Mouse (Mus musculus) MEL-GATA-1-ER (cell line): ENCODE data around the gene Dgkq.

ENCODE experiments used
- DNase-seq: peaks from one replicate; pipeline ENCODE4 v3.0.0-alpha.2; 2012; ENCODE audit warnings: low read depth; ENCODE audit errors: extremely low read depth

Dgkq gene

GRCm38 (mm10) chr5:108668977-108669936 is at the start of gene Dgkq:
Gene Dgkq (minus strand): TSS chr5:108669672.
- peak; percentile 62 for DNase-seq

- no peak for DNase-seq
These were observed 48.6 kb upstream of the Dgkq start for GRCm38 (mm10) chr5:108718051-108718450.

- DNase-seq: no peak
These were observed 46.5 kb upstream of the Dgkq start for GRCm38 (mm10) chr5:108715974-108716373.

GRCm38 (mm10) chr5:108714149-108714548 is 44.7 kb upstream of the Dgkq start:
- no peak for DNase-seq

- no peak for DNase-seq
These were observed 44.2 kb upstream of the Dgkq start for GRCm38 (mm10) chr5:108713691-108714090.

GRCm38 (mm10) chr5:108713096-108713495 is 43.6 kb upstream of the Dgkq start:
- DNase-seq: no peak

- DNase-seq: no peak
These were observed 42.5 kb upstream of the Dgkq start for GRCm38 (mm10) chr5:108711968-108712367.

GRCm38 (mm10) chr5:108708981-108709731 is 39.7 kb upstream of the Dgkq start:
- DNase-seq: no peak

GRCm38 (mm10) chr5:108708419-108708818 is 38.9 kb upstream of the Dgkq start:
- no peak for DNase-seq

- no peak for DNase-seq
These were observed 38.3 kb upstream of the Dgkq start for GRCm38 (mm10) chr5:108707758-108708157.

- no peak for DNase-seq
These were observed 34.5 kb upstream of the Dgkq start for GRCm38 (mm10) chr5:108703754-108704626.

GRCm38 (mm10) chr5:108701341-108702021 is 32.0 kb upstream of the Dgkq start:
- no peak for DNase-seq

- no peak for DNase-seq
These were observed 30.9 kb upstream of the Dgkq start for GRCm38 (mm10) chr5:108700346-108700745.

- no peak for DNase-seq
These were observed 27.9 kb upstream of the Dgkq start for GRCm38 (mm10) chr5:108697341-108697753.

GRCm38 (mm10) chr5:108696542-108696941 is 27.1 kb upstream of the Dgkq start:
- DNase-seq: no peak

GRCm38 (mm10) chr5:108695861-108696260 is 26.4 kb upstream of the Dgkq start:
- DNase-seq: no peak

- no peak for DNase-seq
These were observed 25.1 kb upstream of the Dgkq start for GRCm38 (mm10) chr5:108694352-108695261.

GRCm38 (mm10) chr5:108693872-108694288 is 24.4 kb upstream of the Dgkq start:
- peak; percentile 82 for DNase-seq

GRCm38 (mm10) chr5:108692271-108692670 is 22.8 kb upstream of the Dgkq start, which contains the start of gene Fgfrl1:
Gene Fgfrl1 (plus strand): TSS chr5:108692382.
- no peak for DNase-seq
